Mouse (Mus musculus) bone marrow, adult 2 months (tissue): Measurements from ENCODE around the gene Slc7a15.

Experiments
- CTCF ChIP-seq: fragments of 200-500 bp; IDR thresholded peaks from 2 replicates; pipeline ENCODE4 v1.5.1; 2011; ENCODE audit warnings: low read length, control low read depth; ENCODE audit not compliant: control insufficient read depth, insufficient read depth
- POLR2A ChIP-seq: fragments of 200-500 bp; IDR thresholded peaks from 2 replicates; pipeline ENCODE4 v1.6.1; 2011; ENCODE audit warnings: low read depth, mild to moderate bottlenecking, control low read depth, low read length, borderline replicate concordance; ENCODE audit not compliant: control insufficient read depth

- TF ChIP-seq CTCF (no peak), POLR2A (no peak)
Observed at GRCm38 (mm10) chr12:8493386-8493785, 105.5 kb downstream of the Slc7a15 start.
